Mouse (Mus musculus): ENCODE data around the gene Olfr315.
"Not testable (repeated sequence)": the region's sequence is repeated elsewhere in the genome, so short reads cannot be mapped to it uniquely, and the experiment has no call there.

Olfr315 gene

DNA sequence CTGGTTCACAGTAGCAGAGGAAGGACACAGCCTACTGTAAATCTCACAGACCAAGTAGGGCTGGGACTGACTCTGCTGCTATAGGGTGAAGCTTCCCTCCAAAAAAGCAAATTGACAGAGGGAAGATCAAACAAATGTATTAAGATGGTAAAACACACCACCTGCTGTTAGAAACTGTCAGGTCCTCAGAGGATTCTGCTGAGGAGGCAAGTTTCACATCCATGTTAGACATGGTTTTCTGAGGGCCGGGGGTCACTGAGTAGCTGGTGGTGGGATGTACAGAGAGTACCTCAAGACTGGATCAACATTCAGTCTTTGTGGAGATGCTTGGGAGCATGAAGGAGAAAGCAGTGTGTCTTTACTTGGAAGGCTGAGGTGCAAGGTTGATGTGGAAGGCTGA lies 42.7 kb downstream of the Olfr315 start:
- in situ Hi-C loops (cut with MboI, MseI), result no loop called here

DNA sequence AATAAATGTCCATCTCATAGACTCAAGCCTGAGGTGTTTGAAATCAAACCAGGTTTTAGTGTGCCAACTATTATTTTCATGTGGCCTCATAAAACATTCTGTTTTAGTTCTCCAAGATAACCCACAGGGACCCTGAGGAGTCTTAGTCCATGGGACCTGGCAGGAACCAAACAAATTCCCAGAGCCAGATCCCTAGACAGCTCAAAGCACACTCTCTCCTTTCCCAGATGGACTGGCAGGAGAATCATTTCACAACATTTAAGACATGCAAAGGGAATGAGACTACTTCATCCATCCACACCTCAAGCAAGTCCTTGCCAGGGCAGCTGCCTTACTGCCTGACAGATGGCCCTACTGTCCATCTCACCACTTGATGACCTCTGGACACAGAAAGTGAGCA lies 55.9 kb downstream of the Olfr315 start, which contains the start of gene Olfr312:
Gene Olfr312 (plus strand): TSS at position 301 of the 400 bp plus-strand sequence.
- in situ Hi-C loops (cut with MboI, MseI), result not testable (repeated sequence)

DNA sequence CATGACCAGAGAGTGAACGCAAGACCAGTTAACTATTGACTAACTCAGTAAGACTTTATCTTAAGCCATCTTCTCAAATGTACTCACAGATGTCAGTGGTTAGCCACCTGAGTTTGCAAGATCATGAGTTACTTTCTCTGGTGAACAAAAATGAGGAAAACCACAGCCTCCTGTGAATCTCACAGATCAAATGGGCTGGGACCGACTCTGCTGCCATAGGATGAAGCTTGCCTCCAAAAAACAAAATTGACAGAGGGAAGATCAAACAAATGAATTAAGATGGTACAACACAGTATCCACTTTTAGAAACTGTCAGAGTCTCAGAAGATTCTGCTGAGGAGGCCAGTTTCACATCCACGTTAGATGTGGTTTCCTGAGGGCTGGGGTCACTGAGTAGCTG lies 56.8 kb downstream of the Olfr315 start:
- in situ Hi-C loops (cut with MboI, MseI), result no loop called here
